In the genomic region with DNA sequence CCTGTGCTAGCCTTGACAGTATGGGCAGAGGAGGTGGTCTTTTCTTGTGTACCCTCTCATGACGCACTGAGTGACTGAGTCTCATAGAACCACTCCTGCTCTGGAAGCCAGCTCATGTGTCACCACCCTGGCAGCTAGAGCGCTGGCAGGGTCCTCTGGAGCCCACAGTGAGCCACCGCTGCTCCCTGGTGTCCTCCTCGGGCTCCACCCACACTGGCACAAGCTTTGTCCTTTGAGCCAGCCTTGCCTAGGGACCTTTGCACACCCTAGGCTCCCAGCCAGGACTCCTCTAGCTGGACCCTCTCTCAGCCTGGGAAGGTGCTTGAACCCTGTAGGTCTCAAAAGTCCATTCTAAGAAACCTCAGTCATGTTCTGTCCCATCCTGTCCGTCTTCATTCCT, we compare ENCODE assay signal across 10 mouse cellular contexts. TPM values are rescaled to one million over a fixed set of nuclear protein-coding genes. Genes with fewer than 3 reads are reported as not detected.
DNase-seq lines count a peak whose midpoint lies in the region; ATAC-seq and TF ChIP-seq lines count a peak whose summit lies in the region.
"Had no signal": no experiment of that assay in that cellular context is flagged by ENCODE, and none has a peak within 500 bp of the region (broad histone marks: within the 10 kb centered on the region; RNA-seq: fewer than 3 reads in every experiment).

No protein-coding gene starts in this region.

- no peak for TF ChIP-seq CTCF in brain, embryonic 14.5 days (IDR thresholded peaks at IDR 0.05; ENCODE audit: borderline replicate concordance, extremely low read depth, insufficient read depth, insufficient read length)

- no peak for TF ChIP-seq POLR2A in brain, embryonic 14.5 days (IDR thresholded peaks at IDR 0.05; ENCODE audit: borderline replicate concordance, extremely low read depth, insufficient read depth, insufficient read length, poor library complexity, severe bottlenecking)

- no peaks in the 10 kb centered on the region for H3K36me3 ChIP-seq in heart, embryonic 12.5 days
- H3K36me3 ChIP-seq: embryonic facial prominence, embryonic 12.5 days had no signal

- H3K9ac ChIP-seq in heart, embryonic 12.5 days: no peak overlapping the region
- H3K9ac ChIP-seq: embryonic facial prominence, embryonic 12.5 days had no signal

- no peaks in the 10 kb centered on the region for H3K9me3 ChIP-seq in heart, embryonic 12.5 days (replicated peaks)
- H3K9me3 ChIP-seq: embryonic facial prominence, embryonic 12.5 days had no signal

- H3K4me1 ChIP-seq in heart, embryonic 12.5 days (replicated peaks): peaks cover 5% of the 10 kb centered on the region; the same call in 1 of the 2 replicates
- H3K4me1 ChIP-seq: embryonic facial prominence, embryonic 12.5 days had no signal

- H3K4me3 ChIP-seq in heart, embryonic 12.5 days: no peak overlapping the region
- H3K4me3 ChIP-seq: embryonic facial prominence, embryonic 12.5 days had no signal

- H3K27me3 ChIP-seq in heart, embryonic 12.5 days (replicated peaks): no peaks in the 10 kb centered on the region
- H3K27me3 ChIP-seq: embryonic facial prominence, embryonic 12.5 days had no signal

- peak; percentile 50 for DNase-seq in layer of hippocampus, adult 11-12 months (ENCODE audit: low spot score)
- no peak for DNase-seq in layer of hippocampus, adult 9-10 months (ENCODE audit: low spot score)
- peak; percentile 25 for DNase-seq in brain, embryonic 14.5 days (ENCODE audit: low read depth)
- DNase-seq in kidney, postnatal 4 days: peak; percentile 44 to 68
- DNase-seq in natural killer cell, adult 2 months (ENCODE audit: low spot score in 2 of 2): no peak
- no peak for DNase-seq in urinary bladder, postnatal 10 days (ENCODE audit: low spot score)
- DNase-seq in thymus, postnatal 0 days (ENCODE audit: low spot score): no peak

- WGBS in heart, embryonic 12.5 days: 75% methylated on average over 5 of the region's 5 CpGs

- ATAC-seq in heart, embryonic 12.5 days (ENCODE audit: insufficient number of reproducible peaks, low FRiP score): peak; percentile 7; the same call in 1 of the 2 replicates

- no peak overlapping the region for H3K4me2 ChIP-seq in heart, embryonic 12.5 days
- H3K4me2 ChIP-seq: embryonic facial prominence, embryonic 12.5 days had no signal

- no peak overlapping the region for H3K27ac ChIP-seq in heart, embryonic 12.5 days (ENCODE audit: poor library complexity, severe bottlenecking)
- H3K27ac ChIP-seq: embryonic facial prominence, embryonic 12.5 days had no signal

RNA-seq across cellular contexts. Expression of gene Klf15, which starts 11.7 kb away (rescaled TPM):
- 11.8 and 12.6 TPM in 2 replicates for polyA plus RNA-seq in brain, embryonic 14.5 days (2012; rRNA removed)
- polyA plus RNA-seq in heart, embryonic 12.5 days (2016; fragmentation: Nextera tagmentation; extraction: Ambion mirVana): 6.6 and 7.3 TPM in 2 replicates
- polyA plus RNA-seq in thymus, postnatal 0 days (2015; fragmentation: Nextera tagmentation; extraction: Ambion mirVana): 10.9 and 13.7 TPM in 2 replicates

RNA-seq across cellular contexts. Expression of gene Cfap100, which starts 22.1 kb away (rescaled TPM):
- polyA plus RNA-seq in brain, embryonic 14.5 days (2012; rRNA removed): 10.1 and 12.7 TPM in 2 replicates
- 0.08 and 0.12 TPM in 2 replicates for polyA plus RNA-seq in heart, embryonic 12.5 days (2016; fragmentation: Nextera tagmentation; extraction: Ambion mirVana)
- 0.27 and 0.62 TPM in 2 replicates for polyA plus RNA-seq in thymus, postnatal 0 days (2015; fragmentation: Nextera tagmentation; extraction: Ambion mirVana)
- polyA plus RNA-seq: spleen, adult 2 months had no signal

RNA-seq across cellular contexts. Expression of gene Aldh1l1, which starts 35.5 kb away (rescaled TPM):
- 20.4 and 33.6 TPM in 2 replicates for polyA plus RNA-seq in brain, embryonic 14.5 days (2012; rRNA removed)
- 1.1 and 2.1 TPM in 2 replicates for polyA plus RNA-seq in heart, embryonic 12.5 days (2016; fragmentation: Nextera tagmentation; extraction: Ambion mirVana)
- polyA plus RNA-seq in thymus, postnatal 0 days (2015; fragmentation: Nextera tagmentation; extraction: Ambion mirVana): 17.1 and 21.6 TPM in 2 replicates

Comparison
In these comparisons a context has a peak if more than half of its experiments do, and no peak if none do; other contexts are left out.
1. DNase-seq: peak in layer of hippocampus, adult 11-12 months (single experiment), brain, embryonic 14.5 days (single experiment) and kidney, postnatal 4 days (2 of 2); none in layer of hippocampus, adult 9-10 months (single experiment), natural killer cell, adult 2 months (0 of 2), urinary bladder, postnatal 10 days (single experiment) and thymus, postnatal 0 days (single experiment).